Mouse (Mus musculus) lung, adult 2 months (tissue): ENCODE results near the gene Sdhb. TPM values are rescaled to one million over a fixed set of nuclear protein-coding genes. Genes with fewer than 3 reads are reported as not detected.
A peak's percentile ranks its signal among the peaks of the same experiment; 100 is the strongest.

Experiments used
- DNase-seq: peaks from one replicate; pipeline ENCODE4 v3.0.0; 2022
- H3K4me1 ChIP-seq: fragments of 200-500 bp; 2 replicates; pipeline ENCODE4 v1.6.1; 2011; ENCODE audit warnings: low read length; ENCODE audit not compliant: control insufficient read depth, insufficient read depth
- H3K4me3 ChIP-seq: fragments of 200-500 bp; replicated peaks from 2 replicates; pipeline ENCODE3; 2011; ENCODE audit warnings: low read depth, mild to moderate bottlenecking, control low read depth, low read length; ENCODE audit errors: extremely low read depth
- CTCF ChIP-seq: fragments of 200-500 bp; IDR thresholded peaks from 2 replicates; pipeline ENCODE4 v1.5.1; 2011; ENCODE audit warnings: mild to moderate bottlenecking, low read length, control low read depth; ENCODE audit not compliant: insufficient read depth
- POLR2A ChIP-seq: fragments of 200-500 bp; IDR thresholded peaks from 2 replicates; pipeline ENCODE4 v1.6.1; 2011; ENCODE audit warnings: low read depth, mild to moderate bottlenecking, control low read depth, low read length, borderline replicate concordance; ENCODE audit errors: extremely low read depth
- WGBS: fragments of 180-500 bp; shearing (Covaris S2); methylation state at CpG from one replicate; pipeline ENCODE4 v1.1.7; 2018; 5-methylcytosine and 5-hydroxymethylcytosine counted together
- polyA plus RNA-seq: library from polyadenylated mRNA; depleted of rRNA; stranded (reverse); fragments of >200 nt; gene quantifications from 2 replicates; pipeline ENCODE4 v1.2.3, GENCODE M21; 2012

Gene Sdhb
- polyA plus RNA-seq, 1 experiment = 143 TPM

GRCm38 (mm10) chr4:140946580-140947205 is 14.3 kb upstream of the Sdhb start:
- Histone ChIP-seq H3K4me3 (no peak overlapping the region), H3K4me1 (no peaks in the 10 kb centered on the region)
- DNase-seq = no peak
- TF ChIP-seq POLR2A (no peak), CTCF (no peak)
- WGBS = 67% methylated on average over 14 of the region's 14 CpGs

GRCm38 (mm10) chr4:140947487-140948440 is 13.2 kb upstream of the Sdhb start:
- Histone ChIP-seq H3K4me1 (no peaks in the 10 kb centered on the region), H3K4me3 (no peak overlapping the region)
- no peak for TF ChIP-seq POLR2A
- TF ChIP-seq CTCF = no peak
- 68% methylated on average over 12 of the region's 12 CpGs for WGBS
- no peak for DNase-seq

- no peak for DNase-seq
- TF ChIP-seq POLR2A = no peak
- TF ChIP-seq CTCF = no peak
- 64% methylated on average over 6 of the region's 6 CpGs for WGBS
- Histone ChIP-seq H3K4me3 (no peak overlapping the region), H3K4me1 (no peaks in the 10 kb centered on the region)
Observed at GRCm38 (mm10) chr4:140948481-140948880, 12.5 kb upstream of the Sdhb start.

GRCm38 (mm10) chr4:140949052-140949451 is 12.0 kb upstream of the Sdhb start:
- TF ChIP-seq CTCF = no peak
- TF ChIP-seq POLR2A = no peak
- Histone ChIP-seq H3K4me1 (no peaks in the 10 kb centered on the region), H3K4me3 (no peak overlapping the region)
- no peak for DNase-seq
- 66% methylated on average over 8 of the region's 8 CpGs for WGBS

GRCm38 (mm10) chr4:140949616-140950015 is 11.4 kb upstream of the Sdhb start:
- WGBS = 81% methylated on average over 16 of the region's 16 CpGs
- no peak for TF ChIP-seq CTCF
- no peak for TF ChIP-seq POLR2A
- Histone ChIP-seq H3K4me1 (no peaks in the 10 kb centered on the region), H3K4me3 (no peak overlapping the region)
- DNase-seq = no peak

- Histone ChIP-seq H3K4me3 (no peak overlapping the region), H3K4me1 (no peaks in the 10 kb centered on the region)
- WGBS = 75% methylated on average over 3 of the region's 3 CpGs
- DNase-seq = no peak
- TF ChIP-seq POLR2A = no peak
- no peak for TF ChIP-seq CTCF
Observed at GRCm38 (mm10) chr4:140950574-140950973, 10.4 kb upstream of the Sdhb start.

GRCm38 (mm10) chr4:140951861-140952641 is 9.0 kb upstream of the Sdhb start:
- H3K4me1 ChIP-seq = no peaks in the 10 kb centered on the region
- no peak overlapping the region for H3K4me3 ChIP-seq
- 67% methylated on average over 18 of the region's 18 CpGs for WGBS
- no peak for DNase-seq
- TF ChIP-seq POLR2A (no peak), CTCF (no peak)

- Histone ChIP-seq H3K4me1 (peaks cover 7% of the 10 kb centered on the region), H3K4me3 (peak overlapping the region; percentile 61)
- no peak for TF ChIP-seq POLR2A
- no peak for TF ChIP-seq CTCF
- no peak for DNase-seq
- 19% methylated on average over 17 of the region's 17 CpGs for WGBS
Observed at GRCm38 (mm10) chr4:140957131-140957702, 3.8 kb upstream of the Sdhb start.

GRCm38 (mm10) chr4:140957725-140958124 is 3.3 kb upstream of the Sdhb start:
- peak; percentile 77 for DNase-seq
- Histone ChIP-seq H3K4me3 (peak overlapping the region; percentile 61), H3K4me1 (peaks cover 11% of the 10 kb centered on the region)
- no peak for TF ChIP-seq POLR2A
- TF ChIP-seq CTCF = peak; percentile 91
- 3% methylated on average over 13 of the region's 13 CpGs for WGBS
